Mouse (Mus musculus) cortical plate, adult 2 months (tissue): Measurements from ENCODE around the gene Lama5. TPM values are rescaled to one million over a fixed set of nuclear protein-coding genes. Genes with fewer than 3 reads are reported as not detected.
"Not testable (repeated sequence)": the region's sequence is repeated elsewhere in the genome, so short reads cannot be mapped to it uniquely, and the experiment has no call there.

Experiments used
- H3K27ac ChIP-seq: fragments of 200-500 bp; 2 replicates; pipeline ENCODE4 v1.5.1; 2012; ENCODE audit warnings: low read length, control low read depth, inconsistent platforms; ENCODE audit not compliant: insufficient read depth
- H3K4me1 ChIP-seq: fragments of 200-500 bp; 2 replicates; pipeline ENCODE4 v1.6.1; 2011; ENCODE audit warnings: low read length; ENCODE audit not compliant: control insufficient read depth, insufficient read depth
- H3K4me3 ChIP-seq: fragments of 200-500 bp; 2 replicates; pipeline ENCODE4 v1.5.1; 2011; ENCODE audit warnings: mild to moderate bottlenecking, low read length, control low read depth; ENCODE audit not compliant: insufficient read depth
- CTCF ChIP-seq: fragments of 200-500 bp; IDR thresholded peaks from 2 replicates; pipeline ENCODE4 v1.5.1; 2011; ENCODE audit warnings: mild to moderate bottlenecking, control low read depth, low read length; ENCODE audit not compliant: insufficient read depth; ENCODE audit errors: extremely low read depth
- POLR2A ChIP-seq: fragments of 200-500 bp; IDR thresholded peaks from 2 replicates; pipeline ENCODE4 v1.6.1; 2011; ENCODE audit warnings: mild to moderate bottlenecking, low read length, control low read depth; ENCODE audit not compliant: insufficient read depth; ENCODE audit errors: extremely low read depth
- polyA plus RNA-seq: library from polyadenylated mRNA; depleted of rRNA; stranded (reverse); fragments of >200 nt; gene quantifications from 2 replicates; pipeline ENCODE4 v1.2.3, GENCODE M21; 2012

The Lama5 gene
- polyA plus RNA-seq, 1 experiment, result 6.0 TPM

GRCm38 (mm10) chr2:180262441-180262840 lies 36.8 kb upstream of the Lama5 start:
- Histone ChIP-seq H3K4me3 (no peak overlapping the region), H3K27ac (peak overlapping the region; percentile 62), H3K4me1 (peaks cover 2% of the 10 kb centered on the region; the same call in 1 of the 2 replicates)
- TF ChIP-seq CTCF, result no peak
- no peak for TF ChIP-seq POLR2A

- no peak for TF ChIP-seq CTCF
- TF ChIP-seq POLR2A, result no peak
Observed at GRCm38 (mm10) chr2:180261901-180262300, 36.2 kb upstream of the Lama5 start.

GRCm38 (mm10) chr2:180260610-180261480 lies 35.2 kb upstream of the Lama5 start:
- Histone ChIP-seq H3K4me3 (no peak overlapping the region), H3K27ac (no peak overlapping the region), H3K4me1 (no peaks in the 10 kb centered on the region; the same call in 1 of the 2 replicates)
- TF ChIP-seq POLR2A, result 0 out of 2 replicates have a peak, but pooled peaks have one; percentile 21
- TF ChIP-seq CTCF, result no peak

More at GRCm38 (mm10) chr2:180261901-180262300, 36.2 kb upstream of the Lama5 start:
- Histone ChIP-seq H3K4me3 (no peak overlapping the region), H3K27ac (peak overlapping the region; percentile 24), H3K4me1 (peaks cover 2% of the 10 kb centered on the region; the same call in 1 of the 2 replicates)

- not testable (repeated sequence) for H3K27ac ChIP-seq, H3K4me1 ChIP-seq, H3K4me3 ChIP-seq
Observed at GRCm38 (mm10) chr2:180259826-180260609, 34.4 kb upstream of the Lama5 start.

- not testable (repeated sequence) for H3K4me3 ChIP-seq, H3K4me1 ChIP-seq, H3K27ac ChIP-seq
Observed at GRCm38 (mm10) chr2:180258951-180259484, 33.4 kb upstream of the Lama5 start.

GRCm38 (mm10) chr2:180257963-180258865 lies 32.6 kb upstream of the Lama5 start:
- TF ChIP-seq POLR2A, result no peak
- no peak for TF ChIP-seq CTCF
- Histone ChIP-seq H3K27ac (no peak overlapping the region), H3K4me3 (peak overlapping the region; percentile 71), H3K4me1 (no peaks in the 10 kb centered on the region; the same call in 1 of the 2 replicates)

- TF ChIP-seq POLR2A (peak; percentile 96), CTCF (no peak)
- Histone ChIP-seq H3K4me1 (no peaks in the 10 kb centered on the region; the same call in 1 of the 2 replicates), H3K27ac (peak within 1 kb of the TSS; percentile 15), H3K4me3 (peak within 1 kb of the TSS; percentile 71)
Observed at GRCm38 (mm10) chr2:180257001-180257521, 31.4 kb upstream of the Lama5 start, which contains the start of gene Rps21. Gene Rps21 (plus strand): TSS chr2:180257377.

GRCm38 (mm10) chr2:180256296-180257000 lies 30.8 kb upstream of the Lama5 start:
- TF ChIP-seq POLR2A (no peak), CTCF (no peak)
- Histone ChIP-seq H3K4me3 (peak overlapping the region; percentile 71), H3K27ac (peak overlapping the region; percentile 15), H3K4me1 (no peaks in the 10 kb centered on the region; the same call in 1 of the 2 replicates)
